Comparison of ENCODE assay signal across 19 mouse cellular contexts in genomic region chr7:35382706-35383353, GRCm38 (mm10). TPM values are rescaled to one million over a fixed set of nuclear protein-coding genes. Genes with fewer than 3 reads are reported as not detected.
DNase-seq lines count a peak whose midpoint lies in the region; ATAC-seq and TF ChIP-seq lines count a peak whose summit lies in the region.
"Had no signal": no experiment of that assay in that cellular context is flagged by ENCODE, and none has a peak within 500 bp of the region (broad histone marks: within the 10 kb centered on the region; RNA-seq: fewer than 3 reads in every experiment).

No protein-coding gene starts in this region.

- whole genome bisulfite sequencing in lung, postnatal 0 days = 17% methylated on average over 2 of the region's 2 CpGs
- 51% methylated on average over 2 of the region's 2 CpGs for WGBS in lung, adult 2 months
- 20% methylated on average over 2 of the region's 2 CpGs for WGBS in intestine, embryonic 15.5 days
- 21% methylated on average over 2 of the region's 2 CpGs for WGBS in stomach, embryonic 16.5 days
- 69% methylated on average over 2 of the region's 2 CpGs for WGBS in hindbrain, embryonic 10.5 days
- 54% methylated on average over 2 of the region's 2 CpGs for WGBS in forebrain, embryonic 12.5 days

- no peaks in the 10 kb centered on the region for H3K9me3 ChIP-seq in lung, postnatal 0 days (ENCODE audit: low read length)
- no peaks in the 10 kb centered on the region for H3K9me3 ChIP-seq in MEL (replicated peaks; ENCODE audit: insufficient read depth, low read length)
- no peaks in the 10 kb centered on the region for H3K9me3 ChIP-seq in intestine, embryonic 15.5 days
- no peaks in the 10 kb centered on the region for H3K9me3 ChIP-seq in stomach, embryonic 16.5 days (replicated peaks; ENCODE audit: control insufficient read depth, low read length)
- no peaks in the 10 kb centered on the region for H3K9me3 ChIP-seq in hindbrain, embryonic 10.5 days
- no peaks in the 10 kb centered on the region for H3K9me3 ChIP-seq in forebrain, embryonic 12.5 days
- H3K9me3 ChIP-seq: G1E; heart, embryonic 10.5 days; neural tube, embryonic 13.5 days had no signal

- no peak for TF ChIP-seq EP300 in lung, postnatal 0 days (IDR thresholded peaks at IDR 0.05)
- TF ChIP-seq EP300 in MEL (IDR thresholded peaks at IDR 0.05; ENCODE audit: low read depth in 1 of 2, low read length in 2 of 2) = no peak

- H3K27me3 ChIP-seq in lung, postnatal 0 days (replicated peaks; ENCODE audit: insufficient read depth, low read length) = no peaks in the 10 kb centered on the region
- H3K27me3 ChIP-seq in MEL (ENCODE audit: control insufficient read depth in 1 of 2, insufficient read depth in 2 of 2, low read length in 2 of 2) = no peaks in the 10 kb centered on the region
- no peaks in the 10 kb centered on the region for H3K27me3 ChIP-seq in intestine, embryonic 15.5 days (replicated peaks)
- H3K27me3 ChIP-seq in stomach, embryonic 16.5 days (ENCODE audit: control insufficient read depth, insufficient read depth, low read length) = no peaks in the 10 kb centered on the region
- H3K27me3 ChIP-seq in hindbrain, embryonic 10.5 days (ENCODE audit: insufficient read depth, poor library complexity, severe bottlenecking) = no peaks in the 10 kb centered on the region
- no peaks in the 10 kb centered on the region for H3K27me3 ChIP-seq in forebrain, embryonic 12.5 days
- H3K27me3 ChIP-seq: neural tube, embryonic 13.5 days had no signal

- no peaks in the 10 kb centered on the region for H3K36me3 ChIP-seq in lung, postnatal 0 days (ENCODE audit: insufficient read depth, low read length)
- H3K36me3 ChIP-seq in MEL (ENCODE audit: control insufficient read depth in 1 of 2, insufficient read depth in 2 of 2, low read length in 2 of 2) = peaks cover 0 to 10% of the 10 kb centered on the region in 2 experiments; a peak in 2 of 4 replicates
- peaks cover 9% of the 10 kb centered on the region; the same call in 1 of the 2 replicates for H3K36me3 ChIP-seq in intestine, embryonic 15.5 days
- H3K36me3 ChIP-seq in stomach, embryonic 16.5 days (ENCODE audit: control insufficient read depth, insufficient read depth, low read length) = no peaks in the 10 kb centered on the region
- no peaks in the 10 kb centered on the region for H3K36me3 ChIP-seq in hindbrain, embryonic 10.5 days
- H3K36me3 ChIP-seq in forebrain, embryonic 12.5 days (replicated peaks) = no peaks in the 10 kb centered on the region
- H3K36me3 ChIP-seq: G1E; neural tube, embryonic 13.5 days had no signal

- TF ChIP-seq RAD21 in MEL (IDR thresholded peaks at IDR 0.05; ENCODE audit: low read depth, low read length) = no peak

- H3K4me2 ChIP-seq in lung, postnatal 0 days (replicated peaks; ENCODE audit: low read depth, low read length) = no peak overlapping the region
- no peak overlapping the region for H3K4me2 ChIP-seq in intestine, embryonic 15.5 days (replicated peaks)
- no peak overlapping the region for H3K4me2 ChIP-seq in stomach, embryonic 16.5 days (ENCODE audit: low read depth, low read length)
- H3K4me2 ChIP-seq in forebrain, embryonic 12.5 days = no peak overlapping the region
- H3K4me2 ChIP-seq: neural tube, embryonic 13.5 days had no signal

- H3K79me2 ChIP-seq in MEL (ENCODE audit: control insufficient read depth, insufficient read depth, low read length, poor library complexity) = no peaks in the 10 kb centered on the region

- ATAC-seq in lung, postnatal 0 days = no peak
- peak; percentile 92 for ATAC-seq in intestine, embryonic 15.5 days
- peak; percentile 80 for ATAC-seq in stomach, embryonic 16.5 days (ENCODE audit: insufficient read depth, low FRiP score)
- no peak for ATAC-seq in forebrain, embryonic 12.5 days (ENCODE audit: low FRiP score)
- ATAC-seq: hindbrain, embryonic 16.5 days had no signal

- TF ChIP-seq CTCF in lung, postnatal 0 days (IDR thresholded peaks at IDR 0.05) = no peak
- no peak for TF ChIP-seq CTCF in lung, adult 2 months (IDR thresholded peaks at IDR 0.05; ENCODE audit: insufficient read depth, low read length)
- no peak for TF ChIP-seq CTCF in MEL (IDR thresholded peaks at IDR 0.05 in 2 of 3, conservative IDR thresholded peaks at IDR 0.05 in 1 of 3; ENCODE audit: control insufficient read depth in 1 of 3, insufficient read depth in 1 of 3, low read depth in 2 of 3, low read length in 3 of 3, poor library complexity in 1 of 3, severe bottlenecking in 1 of 3)

- no peak for TF ChIP-seq POLR2A in lung, adult 2 months (IDR thresholded peaks at IDR 0.05; ENCODE audit: borderline replicate concordance, extremely low read depth, low read depth, low read length)
- TF ChIP-seq POLR2A in MEL (IDR thresholded peaks at IDR 0.05; ENCODE audit: control insufficient read depth in 1 of 2, insufficient read depth in 1 of 2, low read depth in 1 of 2, low read length in 2 of 2, poor library complexity in 1 of 2) = peak in 1 of 2 experiments; percentile 62; a peak in 2 of 4 replicates

- H3K4me3 ChIP-seq in lung, postnatal 0 days (ENCODE audit: low read depth, low read length) = no peak overlapping the region
- no peak overlapping the region for H3K4me3 ChIP-seq in lung, adult 2 months (replicated peaks; ENCODE audit: extremely low read depth, low read depth, low read length)
- peak overlapping the region in 1 of 2 experiments; percentile 59; a peak in 2 of 4 replicates for H3K4me3 ChIP-seq in MEL (ENCODE audit: control insufficient read depth in 1 of 2, insufficient read depth in 1 of 2, low read depth in 2 of 2, low read length in 2 of 2)
- no peak overlapping the region for H3K4me3 ChIP-seq in intestine, embryonic 15.5 days (replicated peaks)
- no peak overlapping the region for H3K4me3 ChIP-seq in stomach, embryonic 16.5 days (replicated peaks; ENCODE audit: low read length)
- no peak overlapping the region for H3K4me3 ChIP-seq in hindbrain, embryonic 10.5 days
- no peak overlapping the region for H3K4me3 ChIP-seq in forebrain, embryonic 12.5 days (replicated peaks)
- H3K4me3 ChIP-seq: heart, embryonic 10.5 days; layer of hippocampus, adult 2 months; neural tube, embryonic 13.5 days had no signal

- peak; percentile 35 for DNase-seq in lung, postnatal 0 days (ENCODE audit: low spot score)
- DNase-seq in lung, adult 2 months = no peak
- DNase-seq in MEL (ENCODE audit: low read depth, low spot score) = peak; percentile 76
- no peak for DNase-seq in hindbrain, embryonic 10.5 days (ENCODE audit: low spot score)
- DNase-seq in urinary bladder, postnatal 4 days (ENCODE audit: low spot score in 2 of 2) = no peak
- DNase-seq: adrenal gland, postnatal 36 days; cerebellum, adult 9-10 months; gastrocnemius, postnatal 25 days; right cerebral cortex, postnatal 4 days; thymus, postnatal 36 days had no signal

- no peaks in the 10 kb centered on the region for H3K4me1 ChIP-seq in lung, postnatal 0 days (ENCODE audit: insufficient read depth, low read depth, low read length)
- peaks cover 7% of the 10 kb centered on the region; the same call in 1 of the 2 replicates for H3K4me1 ChIP-seq in lung, adult 2 months (ENCODE audit: control insufficient read depth, insufficient read depth, low read length)
- peaks cover 11 to 33% of the 10 kb centered on the region in 2 experiments for H3K4me1 ChIP-seq in MEL (ENCODE audit: control insufficient read depth in 1 of 2, insufficient read depth in 2 of 2, low read length in 2 of 2)
- H3K4me1 ChIP-seq in intestine, embryonic 15.5 days (replicated peaks) = 0 out of 2 replicates have a peak, but pooled peaks cover 6% of the 10 kb centered on the region
- 0 out of 2 replicates have a peak, but pooled peaks cover 5% of the 10 kb centered on the region for H3K4me1 ChIP-seq in stomach, embryonic 16.5 days (ENCODE audit: control insufficient read depth, insufficient read depth, low read length)
- H3K4me1 ChIP-seq in hindbrain, embryonic 10.5 days (replicated peaks) = peaks cover 6% of the 10 kb centered on the region
- 0 out of 2 replicates have a peak, but pooled peaks cover 4% of the 10 kb centered on the region for H3K4me1 ChIP-seq in forebrain, embryonic 12.5 days

- no peak overlapping the region for H3K9ac ChIP-seq in lung, postnatal 0 days (replicated peaks; ENCODE audit: low read depth)
- H3K9ac ChIP-seq in MEL (ENCODE audit: control insufficient read depth, low read depth, low read length, poor library complexity, severe bottlenecking) = no peak overlapping the region
- no peak overlapping the region for H3K9ac ChIP-seq in intestine, embryonic 15.5 days
- H3K9ac ChIP-seq in stomach, embryonic 16.5 days (ENCODE audit: low read length) = no peak overlapping the region
- no peak overlapping the region for H3K9ac ChIP-seq in forebrain, embryonic 12.5 days
- H3K9ac ChIP-seq: neural tube, embryonic 13.5 days had no signal

- no peak overlapping the region for H3K27ac ChIP-seq in lung, postnatal 0 days (ENCODE audit: low read length)
- H3K27ac ChIP-seq in MEL (ENCODE audit: control insufficient read depth, low read depth, low read length) = no peak overlapping the region
- 0 out of 2 replicates have a peak overlapping the region, but pooled peaks have one; percentile 32 for H3K27ac ChIP-seq in intestine, embryonic 15.5 days
- H3K27ac ChIP-seq in stomach, embryonic 16.5 days (ENCODE audit: low read length) = no peak overlapping the region
- no peak overlapping the region for H3K27ac ChIP-seq in hindbrain, embryonic 10.5 days
- no peak overlapping the region for H3K27ac ChIP-seq in forebrain, embryonic 12.5 days
- H3K27ac ChIP-seq: heart, embryonic 10.5 days; layer of hippocampus, adult 2 months; neural tube, embryonic 13.5 days had no signal

RNA-seq across cellular contexts. Expression of gene Faap24, which starts 13.8 kb away (rescaled TPM):
- polyA plus RNA-seq in lung, postnatal 0 days (2015; fragmentation: Nextera tagmentation; extraction: Ambion mirVana) = 10.5 and 11.1 TPM in 2 replicates
- polyA plus RNA-seq in lung, adult 2 months (2012; rRNA removed) = 2.7 and 4.0 TPM in 2 replicates
- total RNA-seq in MEL (2012; rRNA removed) = 11.9 and 15.3 TPM in 2 replicates
- 10 to 100 TPM in 1 of 2 experiments, not detected in 1; 26.7 TPM for polyA plus RNA-seq in MEL (2012; ENCODE audit: insufficient read depth in 1 of 2, insufficient read length in 2 of 2, low read depth in 1 of 2, low replicate concordance in 2 of 2, missing spikeins in 1 of 2)
- 22.0 and 22.7 TPM in 2 replicates for polyA plus RNA-seq in intestine, embryonic 15.5 days (2015; fragmentation: Nextera tagmentation; extraction: Ambion mirVana)
- polyA plus RNA-seq in stomach, embryonic 16.5 days (2015; fragmentation: Nextera tagmentation; extraction: Ambion mirVana) = 14.7 and 15.9 TPM in 2 replicates
- polyA plus RNA-seq in hindbrain, embryonic 10.5 days (2016; fragmentation: Nextera tagmentation; extraction: Ambion mirVana) = 25.3 and 28.7 TPM in 2 replicates
- 23.8 and 26.3 TPM in 2 replicates for polyA plus RNA-seq in forebrain, embryonic 12.5 days (2016; fragmentation: Nextera tagmentation; extraction: Ambion mirVana)

RNA-seq across cellular contexts. Expression of gene Cep89, which starts 14.0 kb away (rescaled TPM):
- polyA plus RNA-seq in lung, postnatal 0 days (2015; fragmentation: Nextera tagmentation; extraction: Ambion mirVana) = 10.7 and 14.3 TPM in 2 replicates
- 9.0 and 15.6 TPM in 2 replicates for polyA plus RNA-seq in lung, adult 2 months (2012; rRNA removed)
- total RNA-seq in MEL (2012; rRNA removed) = 13.1 and 15.8 TPM in 2 replicates
- polyA plus RNA-seq in MEL (2012; ENCODE audit: insufficient read depth in 1 of 2, insufficient read length in 2 of 2, low read depth in 1 of 2, low replicate concordance in 2 of 2, missing spikeins in 1 of 2) = 10 to 100 TPM in 1 of 2 experiments, not detected in 1; 44.5 TPM
- polyA plus RNA-seq in intestine, embryonic 15.5 days (2015; fragmentation: Nextera tagmentation; extraction: Ambion mirVana) = 43.2 and 45.8 TPM in 2 replicates
- 41.1 and 41.8 TPM in 2 replicates for polyA plus RNA-seq in stomach, embryonic 16.5 days (2015; fragmentation: Nextera tagmentation; extraction: Ambion mirVana)
- polyA plus RNA-seq in hindbrain, embryonic 10.5 days (2016; fragmentation: Nextera tagmentation; extraction: Ambion mirVana) = 58.6 and 59.7 TPM in 2 replicates
- polyA plus RNA-seq in forebrain, embryonic 12.5 days (2016; fragmentation: Nextera tagmentation; extraction: Ambion mirVana) = 58.9 and 59.8 TPM in 2 replicates

RNA-seq across cellular contexts. Expression of gene Rhpn2, which starts 48.9 kb away (rescaled TPM):
- 4.6 and 5.5 TPM in 2 replicates for polyA plus RNA-seq in lung, postnatal 0 days (2015; fragmentation: Nextera tagmentation; extraction: Ambion mirVana)
- polyA plus RNA-seq in lung, adult 2 months (2012; rRNA removed) = 7.5 and 11.0 TPM in 2 replicates
- 0.46 and 0.58 TPM in 2 replicates for total RNA-seq in MEL (2012; rRNA removed)
- polyA plus RNA-seq in MEL (2012; ENCODE audit: insufficient read depth in 1 of 2, insufficient read length in 2 of 2, low read depth in 1 of 2, low replicate concordance in 2 of 2, missing spikeins in 1 of 2) = 1 to 10 TPM in 1 of 2 experiments, not detected in 1; 1.2 TPM
- polyA plus RNA-seq in intestine, embryonic 15.5 days (2015; fragmentation: Nextera tagmentation; extraction: Ambion mirVana) = 73.2 and 74.7 TPM in 2 replicates
- polyA plus RNA-seq in stomach, embryonic 16.5 days (2015; fragmentation: Nextera tagmentation; extraction: Ambion mirVana) = 32.4 and 37.5 TPM in 2 replicates
- 4.0 and 5.7 TPM in 2 replicates for polyA plus RNA-seq in hindbrain, embryonic 10.5 days (2016; fragmentation: Nextera tagmentation; extraction: Ambion mirVana)
- polyA plus RNA-seq in forebrain, embryonic 12.5 days (2016; fragmentation: Nextera tagmentation; extraction: Ambion mirVana) = 1.9 and 2.2 TPM in 2 replicates
- total RNA-seq: megakaryocyte, adult 5-6 weeks had no signal

Comparison
In these comparisons a context has a peak if more than half of its experiments do, and no peak if none do; other contexts are left out.
1. DNase-seq: peak in lung, postnatal 0 days (single experiment) and MEL (single experiment); none in lung, adult 2 months (single experiment), hindbrain, embryonic 10.5 days (single experiment) and urinary bladder, postnatal 4 days (0 of 2).
2. ATAC-seq: peak in intestine, embryonic 15.5 days (single experiment) and stomach, embryonic 16.5 days (single experiment); none in lung, postnatal 0 days (single experiment) and forebrain, embryonic 12.5 days (single experiment).